Mouse (Mus musculus) MEL (cell line): ENCODE measurements around the gene Ece2. TPM values are rescaled to one million over a fixed set of nuclear protein-coding genes. Genes with fewer than 3 reads are reported as not detected.

Experiments used
- DNase-seq: peaks from one replicate; pipeline ENCODE4 v3.0.0; 2011; ENCODE audit warnings: low read depth, low spot score
- H3K27ac ChIP-seq: 2 replicates; pipeline ENCODE4 v1.5.1; 2012; ENCODE audit warnings: low read depth, mild to moderate bottlenecking, control low read depth, low read length, moderate library complexity; ENCODE audit not compliant: control insufficient read depth
- H3K27me3 ChIP-seq, 2 experiments: fragments of 150-350 bp in 1 of 2; sonication (generic) in 1 of 2; 2 replicates each; pipeline ENCODE4 v1.6.1; 2012; ENCODE audit warnings: low read length in 2 of 2, mild to moderate bottlenecking in 2 of 2, improper control_type of control experiment in 1 of 2, moderate library complexity in 1 of 2; ENCODE audit not compliant: insufficient read depth in 2 of 2, control insufficient read depth in 1 of 2
- H3K36me3 ChIP-seq, 2 experiments: 2 replicates each; pipeline ENCODE4 v1.6.1; 2012 to 2014; ENCODE audit warnings: low read length in 2 of 2, improper control_type of control experiment in 1 of 2, inconsistent platforms in 1 of 2, mild to moderate bottlenecking in 1 of 2; ENCODE audit not compliant: insufficient read depth in 2 of 2, control insufficient read depth in 1 of 2
- H3K4me1 ChIP-seq, 2 experiments: fragments of 150-350 bp in 1 of 2; sonication (generic) in 1 of 2; 2 replicates each; pipeline ENCODE4 v1.6.1; 2012; ENCODE audit warnings: low read length in 2 of 2, improper control_type of control experiment in 1 of 2, mild to moderate bottlenecking in 1 of 2; ENCODE audit not compliant: insufficient read depth in 2 of 2, control insufficient read depth in 1 of 2
- H3K4me3 ChIP-seq, 2 experiments: fragments of 150-350 bp in 1 of 2; sonication (generic) in 1 of 2; 2 replicates each; pipeline ENCODE4 v1.5.1; 2012; ENCODE audit warnings: low read depth in 2 of 2, low read length in 2 of 2, mild to moderate bottlenecking in 2 of 2, moderate library complexity in 2 of 2, control low read depth in 1 of 2, improper control_type of control experiment in 1 of 2; ENCODE audit not compliant: control insufficient read depth in 1 of 2, insufficient read depth in 1 of 2
- H3K79me2 ChIP-seq: 2 replicates; pipeline ENCODE4 v1.6.1; 2012; ENCODE audit warnings: mild to moderate bottlenecking, low read length, moderate library complexity; ENCODE audit not compliant: control insufficient read depth, poor library complexity, insufficient read depth
- H3K9ac ChIP-seq: 2 replicates; pipeline ENCODE4 v1.6.1; 2012; ENCODE audit warnings: low read depth, mild to moderate bottlenecking, control low read depth, low read length, moderate library complexity; ENCODE audit not compliant: control insufficient read depth, poor library complexity, severe bottlenecking
- H3K9me3 ChIP-seq: fragments of 150-350 bp; sonication (generic); replicated peaks from 2 replicates; pipeline ENCODE4 v1.6.1; 2012; ENCODE audit warnings: mild to moderate bottlenecking, low read length, improper control_type of control experiment, moderate library complexity; ENCODE audit not compliant: insufficient read depth
- BHLHE40 ChIP-seq: IDR thresholded peaks from 2 replicates; pipeline ENCODE4 v1.6.1; 2012; ENCODE audit warnings: low read depth, mild to moderate bottlenecking, inconsistent platforms, low read length, improper control_type of control experiment, borderline replicate concordance
- CHD2 ChIP-seq: IDR thresholded peaks from 2 replicates; pipeline ENCODE4 v1.6.1; 2011; ENCODE audit warnings: low read length, improper control_type of control experiment
- ETS1 ChIP-seq: IDR thresholded peaks from 2 replicates; pipeline ENCODE4 v1.6.1; 2012; ENCODE audit warnings: low read depth, mild to moderate bottlenecking, inconsistent platforms, low read length, improper control_type of control experiment, moderate library complexity
- HCFC1 ChIP-seq: IDR thresholded peaks from 2 replicates; pipeline ENCODE4 v1.6.1; 2012; ENCODE audit warnings: low read depth, mild to moderate bottlenecking, inconsistent platforms, low read length, improper control_type of control experiment, moderate library complexity
- MAX ChIP-seq: IDR thresholded peaks from 2 replicates; pipeline ENCODE4 v1.6.1; 2011; ENCODE audit warnings: low read length, improper control_type of control experiment
- MAZ ChIP-seq: IDR thresholded peaks from 2 replicates; pipeline ENCODE4 v1.6.1; 2012; ENCODE audit warnings: low read depth, mild to moderate bottlenecking, inconsistent platforms, low read length, improper control_type of control experiment
- POLR2AphosphoS2 ChIP-seq: IDR thresholded peaks from 2 replicates; pipeline ENCODE4 v1.6.1; 2011; ENCODE audit warnings: low read length, improper control_type of control experiment
- POLR2AphosphoS5 ChIP-seq: IDR thresholded peaks from 2 replicates; pipeline ENCODE4 v1.6.1; 2012; ENCODE audit warnings: low read depth, borderline replicate concordance, mild to moderate bottlenecking, inconsistent platforms, low read length, moderate library complexity, mixed read lengths
- TCF12 ChIP-seq: IDR thresholded peaks from 2 replicates; pipeline ENCODE4 v1.6.1; 2014; ENCODE audit warnings: low read depth, mild to moderate bottlenecking, inconsistent platforms, low read length, improper control_type of control experiment, moderate library complexity
- UBTF ChIP-seq: IDR thresholded peaks from 2 replicates; pipeline ENCODE4 v1.6.1; 2012; ENCODE audit warnings: low read depth, mild to moderate bottlenecking, inconsistent platforms, low read length, improper control_type of control experiment, moderate library complexity, borderline replicate concordance; ENCODE audit not compliant: insufficient read depth
- ZC3H11A ChIP-seq: IDR thresholded peaks from 2 replicates; pipeline ENCODE4 v1.6.1; 2012; ENCODE audit warnings: low read depth, mild to moderate bottlenecking, inconsistent platforms, low read length, improper control_type of control experiment
- ZMIZ1 ChIP-seq: IDR thresholded peaks from 2 replicates; pipeline ENCODE4 v1.6.1; 2012; ENCODE audit warnings: low read depth, mild to moderate bottlenecking, inconsistent platforms, low read length, improper control_type of control experiment, moderate library complexity
- polyA plus RNA-seq, 2 experiments: library from polyadenylated mRNA; stranded (reverse) in 1 of 2; unstranded in 1 of 2; fragments of >175 nt in 1 of 2; fragments of >200 nt in 1 of 2; gene quantifications; 2 replicates each; pipeline versions ENCODE4 v1.2.1 to v1.2.4; 2012; ENCODE audit warnings: low replicate concordance in 2 of 2, low read depth in 1 of 2; ENCODE audit not compliant: insufficient read length in 2 of 2, insufficient read depth in 1 of 2, missing spikeins in 1 of 2
- total RNA-seq: library from RNA; depleted of rRNA; stranded (reverse); fragments of 300-350 nt; gene quantifications from 2 replicates; pipeline ENCODE4 v1.2.3, GENCODE M21; 2012

Ece2 gene
- total and polyA plus RNA-seq, 3 experiments: 4.9 to 7.4 TPM; not detected in 1

- DNase-seq: peak; percentile 40
- no peaks in the 10 kb centered on the region; a peak in 1 of 4 replicates for H3K27me3 ChIP-seq
- no peak for TF ChIP-seq HCFC1
- TF ChIP-seq POLR2AphosphoS2: 0 out of 2 replicates have a peak, but pooled peaks have one; percentile 27
- H3K9ac ChIP-seq: no peak overlapping the region
- no peak overlapping the region for H3K27ac ChIP-seq
- H3K79me2 ChIP-seq: peaks cover 4% of the 10 kb centered on the region; the same call in 1 of the 2 replicates
- H3K4me1 ChIP-seq: peaks cover 0 to 8% of the 10 kb centered on the region in 2 experiments; a peak in 2 of 4 replicates
- no peaks in the 10 kb centered on the region for H3K9me3 ChIP-seq
- no peak overlapping the region for H3K4me3 ChIP-seq
- H3K36me3 ChIP-seq: peaks cover 0 to 11% of the 10 kb centered on the region in 2 experiments; a peak in 2 of 4 replicates
Observed at GRCm38 (mm10) chr16:20620399-20620735, 9.3 kb upstream of the Ece2 start.

GRCm38 (mm10) chr16:20620751-20621190 is 8.9 kb upstream of the Ece2 start:
- Histone ChIP-seq H3K9me3 (no peaks in the 10 kb centered on the region), H3K4me1 (peaks cover 0 to 8% of the 10 kb centered on the region in 2 experiments; a peak in 2 of 4 replicates), H3K4me3 (peak overlapping the region; percentile 61 to 68), H3K27me3 (no peaks in the 10 kb centered on the region; a peak in 1 of 4 replicates), H3K9ac (peak overlapping the region; percentile 67), H3K79me2 (peaks cover 4% of the 10 kb centered on the region; the same call in 1 of the 2 replicates), H3K27ac (peak overlapping the region; percentile 46; the same call in 1 of the 2 replicates), H3K36me3 (peaks cover 0 to 12% of the 10 kb centered on the region in 2 experiments; a peak in 2 of 4 replicates)
- DNase-seq: peak; percentile 42
- TF ChIP-seq POLR2AphosphoS5: no peak
- TF ChIP-seq ETS1: no peak
- TF ChIP-seq CHD2: no peak
- no peak for TF ChIP-seq ZMIZ1
- TF ChIP-seq TCF12: no peak
- no peak for TF ChIP-seq MAX
- TF ChIP-seq POLR2AphosphoS2: no peak; the same call in none of the 2 replicates
- TF ChIP-seq UBTF: no peak
- no peak for TF ChIP-seq ZC3H11A
- TF ChIP-seq BHLHE40: no peak
- no peak; the same call in 1 of the 2 replicates for TF ChIP-seq MAZ
